ENCODE assay signal across 8 mouse cellular contexts in genomic region chr10:54074609-54075421, GRCm38 (mm10). TPM values are rescaled to one million over a fixed set of nuclear protein-coding genes. Genes with fewer than 3 reads are reported as not detected.
DNase-seq lines count a peak whose midpoint lies in the region; ATAC-seq lines count a peak whose summit lies in the region.

No protein-coding gene starts in this region.

- peak; percentile 22 for ATAC-seq in liver, embryonic 11.5 days (replicated peaks; ENCODE audit: low FRiP score)

- H3K36me3 ChIP-seq in erythroblast, embryonic 14.5 days (ENCODE audit: control insufficient read depth), result peaks cover 44% of the 10 kb centered on the region
- H3K36me3 ChIP-seq in liver, embryonic 11.5 days (ENCODE audit: control insufficient read depth, insufficient read depth, low read length), result no peaks in the 10 kb centered on the region

- peaks cover 42% of the 10 kb centered on the region for H3K27me3 ChIP-seq in erythroblast, embryonic 14.5 days (ENCODE audit: control insufficient read depth)
- H3K27me3 ChIP-seq in liver, embryonic 11.5 days (replicated peaks; ENCODE audit: control insufficient read depth, insufficient read depth, low read length), result no peaks in the 10 kb centered on the region

- peak overlapping the region; percentile 54 for H3K27ac ChIP-seq in liver, embryonic 11.5 days (ENCODE audit: low read depth, low read length)

- peak; percentile 96 for DNase-seq in heart, adult 11 months
- DNase-seq in heart, adult 8-10 months (ENCODE audit: low spot score), result no peak
- DNase-seq in adrenal gland, postnatal 14 days, result peak; percentile 54
- peak; percentile 51 for DNase-seq in heart, postnatal 4 days
- DNase-seq in liver, embryonic 11.5 days (ENCODE audit: low spot score), result peak; percentile 75
- DNase-seq in neural tube, embryonic 10.5 days (ENCODE audit: extremely low spot score, low spot score), result peak; percentile 76
- DNase-seq in testis, postnatal 14 days (ENCODE audit: low spot score), result peak; percentile 11

- H3K4me2 ChIP-seq in liver, embryonic 11.5 days, result peak overlapping the region; percentile 88

- H3K9ac ChIP-seq in liver, embryonic 11.5 days (ENCODE audit: low read depth, low read length), result peak overlapping the region; percentile 88

- H3K4me3 ChIP-seq in erythroblast, embryonic 14.5 days (replicated peaks), result peak overlapping the region; percentile 100
- peak overlapping the region; percentile 92 for H3K4me3 ChIP-seq in liver, embryonic 11.5 days (ENCODE audit: low read depth, low read length)

- peaks cover 64% of the 10 kb centered on the region for H3K4me1 ChIP-seq in erythroblast, embryonic 14.5 days (ENCODE audit: control insufficient read depth)
- peaks cover 14% of the 10 kb centered on the region for H3K4me1 ChIP-seq in liver, embryonic 11.5 days (replicated peaks; ENCODE audit: control insufficient read depth, insufficient read depth, low read length)

- no peaks in the 10 kb centered on the region for H3K9me3 ChIP-seq in erythroblast, embryonic 14.5 days (ENCODE audit: control insufficient read depth, low read length)
- no peaks in the 10 kb centered on the region for H3K9me3 ChIP-seq in liver, embryonic 11.5 days (ENCODE audit: control insufficient read depth, low read length)

- WGBS in liver, embryonic 11.5 days, result 0% methylated on average over 69 of the region's 73 CpGs

RNA-seq across cellular contexts. Expression of gene Man1a, which starts 1.6 kb away (rescaled TPM):
- 10 to 100 TPM; 34.3 to 41.0 (median 38.3) TPM for total RNA-seq in heart, adult 8-10 months (2022)
- 80.7 and 83.5 TPM in 2 replicates for total RNA-seq in adrenal gland, postnatal 14 days (2021)
- 3.1 and 4.1 TPM in 2 replicates for polyA plus RNA-seq in erythroblast, embryonic 14.5 days (2012)
- 10 to 100 TPM; 21.4 to 22.1 TPM for total RNA-seq in heart, postnatal 4 days (2021)
- 12.6 and 12.9 TPM in 2 replicates for polyA plus RNA-seq in liver, embryonic 11.5 days (2014; fragmentation: Nextera tagmentation; extraction: Ambion mirVana)
